Mouse (Mus musculus): Measurements from ENCODE around the gene Lcn9.

DNA sequence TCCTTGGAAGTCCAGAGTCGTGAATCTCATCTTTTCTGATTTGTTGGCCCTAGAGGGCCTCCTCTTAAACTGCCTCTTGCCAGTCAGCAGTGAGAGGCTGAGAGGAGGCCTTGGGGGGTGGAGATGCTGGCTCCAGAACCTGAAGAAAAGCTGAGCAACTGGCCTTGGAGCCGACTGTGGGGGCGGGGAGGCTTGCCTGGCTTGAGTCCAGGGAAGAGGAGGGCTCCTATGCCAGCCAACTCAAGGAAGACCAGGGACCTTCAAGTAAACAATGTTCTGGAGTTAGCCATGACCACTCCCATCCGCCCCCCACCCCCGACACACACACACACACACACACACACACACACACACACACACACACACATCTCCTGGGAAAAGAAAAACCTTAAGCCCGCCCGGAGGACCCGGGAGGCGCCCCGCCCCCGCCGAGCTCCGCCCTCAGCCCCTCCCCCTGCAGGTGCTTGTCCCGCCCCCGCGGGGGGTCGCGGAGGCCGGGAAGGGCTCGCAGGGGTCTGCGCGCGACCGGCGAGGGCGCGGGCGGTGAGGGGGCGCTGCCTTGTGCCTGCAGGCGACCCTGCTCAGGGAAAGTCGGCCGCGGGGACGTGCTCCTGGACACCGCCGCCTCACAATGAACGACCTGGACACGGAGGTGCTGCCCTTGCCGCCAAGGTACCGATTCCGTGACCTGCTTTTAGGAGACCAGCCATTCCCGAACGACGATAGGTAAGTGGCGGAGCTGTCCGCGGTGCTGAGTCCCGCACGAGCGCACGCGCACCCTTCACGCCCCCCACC lies 40.6 kb downstream of the Lcn9 start, which contains the start of gene Kcnt1:
- TF ChIP-seq ZC3H11A (IDR thresholded peaks at IDR 0.05; ENCODE audit: borderline replicate concordance, low read depth, low read length): no peak
- no peak for TF ChIP-seq ZNF384 (IDR thresholded peaks at IDR 0.05; ENCODE audit: low read depth, low read length)
- TF ChIP-seq CHD2 (IDR thresholded peaks at IDR 0.05; ENCODE audit: low read depth, low read length): no peak
